Mouse (Mus musculus) CH12.LX (cell line): ENCODE results near the gene Atpaf1. TPM values are rescaled to one million over a fixed set of nuclear protein-coding genes. Genes with fewer than 3 reads are reported as not detected.

Experiments used
- DNase-seq: peaks from one replicate; pipeline ENCODE4 v3.0.0-alpha.2; 2013; ENCODE audit errors: extremely low read depth
- H3K27ac ChIP-seq: 2 replicates; pipeline ENCODE4 v1.5.1; 2012; ENCODE audit warnings: low read depth, mild to moderate bottlenecking, control low read depth, moderate library complexity; ENCODE audit not compliant: insufficient read depth
- H3K27me3 ChIP-seq: replicated peaks from 2 replicates; pipeline ENCODE3; 2012; ENCODE audit warnings: inconsistent platforms
- H3K36me3 ChIP-seq, 2 experiments: replicated peaks in 1 of 2; 2 replicates each; pipeline versions ENCODE3 to v1.6.1; 2012; ENCODE audit warnings: inconsistent platforms in 1 of 2, low read length in 1 of 2, mild to moderate bottlenecking in 1 of 2, mixed read lengths in 1 of 2, moderate library complexity in 1 of 2; ENCODE audit not compliant: control insufficient read depth in 1 of 2, insufficient read depth in 1 of 2
- H3K4me1 ChIP-seq, 2 experiments: 2 replicates each; pipeline ENCODE4 v1.6.1; 2012; ENCODE audit warnings: inconsistent platforms in 1 of 2, moderate library complexity in 1 of 2; ENCODE audit not compliant: insufficient read depth in 2 of 2, control insufficient read depth in 1 of 2
- H3K4me2 ChIP-seq: 2 replicates; pipeline ENCODE4 v1.6.1; 2012; ENCODE audit warnings: low read depth, mild to moderate bottlenecking, control low read depth; ENCODE audit not compliant: poor library complexity, insufficient read depth, severe bottlenecking
- H3K4me3 ChIP-seq, 3 experiments: fragments of 150-350 bp in 1 of 3; sonication (generic) in 1 of 3; replicated peaks in 1 of 3; 2 replicates each; pipeline versions ENCODE3 to v1.5.1; 2011 to 2012; ENCODE audit warnings: low read depth in 2 of 3, low read length in 2 of 3, mild to moderate bottlenecking in 2 of 3, moderate library complexity in 2 of 3, control low read depth in 1 of 3, improper control_type of control experiment in 1 of 3, inconsistent platforms in 1 of 3, mixed read lengths in 1 of 3; ENCODE audit not compliant: poor library complexity in 1 of 3
- H3K79me2 ChIP-seq: replicated peaks from 2 replicates; pipeline ENCODE4 v1.6.1; 2012; ENCODE audit warnings: mild to moderate bottlenecking, moderate library complexity; ENCODE audit not compliant: control insufficient read depth, poor library complexity, insufficient read depth, severe bottlenecking; ENCODE audit errors: extremely low read depth
- H3K9ac ChIP-seq: 2 replicates; pipeline ENCODE4 v1.6.1; 2012; ENCODE audit warnings: low read depth, mild to moderate bottlenecking, control low read depth, moderate library complexity; ENCODE audit not compliant: insufficient read depth
- H3K9me3 ChIP-seq: replicated peaks from 2 replicates; pipeline ENCODE3; 2012; ENCODE audit warnings: low read length, inconsistent platforms, mixed read lengths
- CHD1 ChIP-seq: IDR thresholded peaks from 2 replicates; pipeline ENCODE4 v1.6.1; 2012; ENCODE audit warnings: low read depth, low read length, improper control_type of control experiment, inconsistent platforms
- CHD2 ChIP-seq: IDR thresholded peaks from 2 replicates; pipeline ENCODE4 v1.6.1; 2011; ENCODE audit warnings: low read length, improper control_type of control experiment
- CTCF ChIP-seq, 2 experiments: IDR thresholded peaks in 1 of 2; conservative IDR thresholded peaks in 1 of 2; 2 replicates each; pipeline ENCODE4 v1.5.1; 2011 to 2012; ENCODE audit warnings: low read depth in 2 of 2, low read length in 2 of 2, improper control_type of control experiment in 1 of 2, inconsistent platforms in 1 of 2, mild to moderate bottlenecking in 1 of 2, moderate library complexity in 1 of 2
- E2F4 ChIP-seq: IDR thresholded peaks from 2 replicates; pipeline ENCODE4 v1.6.1; 2011; ENCODE audit warnings: low read depth, low read length, improper control_type of control experiment; ENCODE audit not compliant: insufficient replicate concordance
- ETS1 ChIP-seq: conservative IDR thresholded peaks from 2 replicates; pipeline ENCODE4 v1.6.1; 2012; ENCODE audit warnings: low read depth, mild to moderate bottlenecking, inconsistent platforms, low read length, improper control_type of control experiment, moderate library complexity
- GABPA ChIP-seq: IDR thresholded peaks from 2 replicates; pipeline ENCODE4 v1.6.1; 2012; ENCODE audit warnings: low read depth, low read length, improper control_type of control experiment, inconsistent platforms; ENCODE audit not compliant: insufficient replicate concordance
- HCFC1 ChIP-seq: IDR thresholded peaks from 2 replicates; pipeline ENCODE4 v1.6.1; 2012; ENCODE audit warnings: low read depth, mild to moderate bottlenecking, inconsistent platforms, low read length, improper control_type of control experiment
- IRF4 ChIP-seq: IDR thresholded peaks from 2 replicates; pipeline ENCODE4 v1.6.1; 2014; ENCODE audit warnings: low read depth, mild to moderate bottlenecking, inconsistent platforms, low read length, improper control_type of control experiment
- MAFK ChIP-seq: IDR thresholded peaks from 2 replicates; pipeline ENCODE4 v1.6.1; 2011; ENCODE audit warnings: low read length, improper control_type of control experiment; ENCODE audit not compliant: insufficient replicate concordance
- MAZ ChIP-seq: IDR thresholded peaks from 2 replicates; pipeline ENCODE4 v1.6.1; 2012; ENCODE audit warnings: low read depth, mild to moderate bottlenecking, inconsistent platforms, low read length, improper control_type of control experiment, moderate library complexity
- MEF2A ChIP-seq: IDR thresholded peaks from 2 replicates; pipeline ENCODE4 v1.6.1; 2014; ENCODE audit warnings: low read depth, mild to moderate bottlenecking, inconsistent platforms, low read length, improper control_type of control experiment, borderline replicate concordance
- MXI1 ChIP-seq: IDR thresholded peaks from 2 replicates; pipeline ENCODE4 v1.6.1; 2011; ENCODE audit warnings: mild to moderate bottlenecking, low read depth, low read length, improper control_type of control experiment
- NRF1 ChIP-seq: IDR thresholded peaks from 2 replicates; pipeline ENCODE4 v1.6.1; 2014; ENCODE audit warnings: low read depth, mild to moderate bottlenecking, inconsistent platforms, low read length, improper control_type of control experiment, moderate library complexity
- POLR2A ChIP-seq: IDR thresholded peaks from 2 replicates; pipeline ENCODE4 v1.6.1; 2011; ENCODE audit warnings: low read depth, mild to moderate bottlenecking, improper control_type of control experiment, low read length
- POLR2AphosphoS2 ChIP-seq: IDR thresholded peaks from 2 replicates; pipeline ENCODE4 v1.6.1; 2011; ENCODE audit warnings: low read depth, low read length, improper control_type of control experiment
- RAD21 ChIP-seq: IDR thresholded peaks from 2 replicates; pipeline ENCODE4 v1.6.1; 2011; ENCODE audit warnings: low read depth, mild to moderate bottlenecking, low read length, improper control_type of control experiment, moderate library complexity
- SIN3A ChIP-seq: IDR thresholded peaks from 2 replicates; pipeline ENCODE4 v1.6.1; 2012; ENCODE audit warnings: low read length, improper control_type of control experiment, inconsistent platforms
- SMC3 ChIP-seq: IDR thresholded peaks from 2 replicates; pipeline ENCODE4 v1.6.1; 2011; ENCODE audit warnings: low read depth, low read length, improper control_type of control experiment
- TBP ChIP-seq: conservative IDR thresholded peaks from 2 replicates; pipeline ENCODE4 v1.6.1; 2011; ENCODE audit warnings: low read depth, low read length, improper control_type of control experiment
- UBTF ChIP-seq: IDR thresholded peaks from 2 replicates; pipeline ENCODE4 v1.6.1; 2012; ENCODE audit warnings: low read depth, mild to moderate bottlenecking, inconsistent platforms, low read length, improper control_type of control experiment, moderate library complexity
- USF2 ChIP-seq: conservative IDR thresholded peaks from 2 replicates; pipeline ENCODE4 v1.6.1; 2011; ENCODE audit warnings: low read depth, low read length, improper control_type of control experiment
- ZC3H11A ChIP-seq: IDR thresholded peaks from 2 replicates; pipeline ENCODE4 v1.6.1; 2012; ENCODE audit warnings: low read depth, mild to moderate bottlenecking, inconsistent platforms, low read length, improper control_type of control experiment
- ZKSCAN1 ChIP-seq: IDR thresholded peaks from 2 replicates; pipeline ENCODE4 v1.6.1; 2012; ENCODE audit warnings: low read depth, inconsistent platforms, low read length, improper control_type of control experiment, borderline replicate concordance
- ZMIZ1 ChIP-seq: IDR thresholded peaks from 2 replicates; pipeline ENCODE4 v1.6.1; 2012; ENCODE audit warnings: low read depth, mild to moderate bottlenecking, inconsistent platforms, low read length, improper control_type of control experiment
- ZNF384 ChIP-seq: IDR thresholded peaks from 2 replicates; pipeline ENCODE4 v1.6.1; 2012; ENCODE audit warnings: low read depth, low read length, improper control_type of control experiment, inconsistent platforms
- dilution Hi-C: fragments of 300-500 bp; cut with MboI; formaldehyde crosslinking; loops from 2 replicates; pipeline ENCODE4 v1.14.3; 2020; ENCODE audit warnings: low sequenced_read_pairs; ENCODE audit not compliant: extremely low pct_unique_long_range_greater_than_20kb, extremely low pct_ligation_motif_present
- in situ Hi-C: fragments of 300-500 bp; cut with MboI; formaldehyde crosslinking; loops from 3 replicates; pipeline ENCODE4 v1.14.3; 2019; ENCODE audit warnings: low sequenced_read_pairs, low pct_ligation_motif_present, low pct_unique_long_range_greater_than_20kb, mixed read lengths
- polyA plus RNA-seq: library from polyadenylated mRNA; unstranded; fragments of >175 nt; gene quantifications from 2 replicates; pipeline ENCODE4 v1.2.1, GENCODE M21; 2012; ENCODE audit warnings: low read depth; ENCODE audit not compliant: insufficient read length
- total RNA-seq, 2 experiments: library from RNA; depleted of rRNA; stranded (reverse); fragments of 300-350 nt in 1 of 2; fragments of >200 nt in 1 of 2; gene quantifications; 2 replicates each; pipeline ENCODE4 v1.2.3; 2012 to 2014

The Atpaf1 gene
- total and polyA plus RNA-seq, 3 experiments, result 24.3 to 36.3 (median 27.7) TPM

DNA sequence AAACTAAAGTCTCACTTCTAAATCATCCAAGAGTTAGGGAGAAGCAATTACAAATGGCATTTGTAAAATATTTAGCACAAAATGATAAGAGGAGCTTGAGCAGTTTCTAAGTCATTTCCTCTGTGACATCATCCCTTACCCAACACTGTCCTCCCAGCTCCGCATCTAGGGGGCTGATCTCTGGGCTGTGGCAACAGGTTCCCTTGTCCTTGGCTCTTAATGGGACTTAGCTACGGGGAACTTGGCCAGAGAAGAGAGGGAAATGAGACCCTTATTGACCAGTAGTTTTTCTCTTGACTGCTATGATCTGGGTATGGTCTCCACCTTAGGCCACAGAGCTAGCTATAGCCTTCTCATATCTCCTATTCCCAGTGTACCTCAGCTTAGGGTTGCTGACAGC, 40.7 kb downstream of the Atpaf1 start:
- no peak overlapping the region for H3K27ac ChIP-seq
- H3K36me3 ChIP-seq, result peaks cover 2 to 28% of the 10 kb centered on the region in 2 experiments
- peaks cover 7% of the 10 kb centered on the region; the same call in 1 of the 2 replicates for H3K79me2 ChIP-seq
- DNase-seq, result no peak
- no peak for TF ChIP-seq ZKSCAN1
- no peak for TF ChIP-seq ZMIZ1
- TF ChIP-seq SMC3, result no peak
- TF ChIP-seq NRF1, result no peak
- no peak for TF ChIP-seq E2F4
- no peak for TF ChIP-seq TBP
- TF ChIP-seq MXI1, result no peak
- no peak for TF ChIP-seq USF2
- no peak for TF ChIP-seq ZC3H11A
- TF ChIP-seq ZNF384, result no peak
- no peak for TF ChIP-seq UBTF
- no peak for TF ChIP-seq SIN3A
- H3K27me3 ChIP-seq, result no peaks in the 10 kb centered on the region
- in situ Hi-C loops, result loop anchor here (10.0 kb wide), 1 partner anchor 80 kb away; no protein-coding TSS in a partner anchor
- H3K4me3 ChIP-seq, result no peak overlapping the region
- no peaks in the 10 kb centered on the region for H3K9me3 ChIP-seq
- dilution Hi-C loops, result no loop called here
- peaks cover 21 to 73% of the 10 kb centered on the region in 2 experiments for H3K4me1 ChIP-seq
- no peak overlapping the region for H3K4me2 ChIP-seq
- no peak overlapping the region for H3K9ac ChIP-seq

DNA sequence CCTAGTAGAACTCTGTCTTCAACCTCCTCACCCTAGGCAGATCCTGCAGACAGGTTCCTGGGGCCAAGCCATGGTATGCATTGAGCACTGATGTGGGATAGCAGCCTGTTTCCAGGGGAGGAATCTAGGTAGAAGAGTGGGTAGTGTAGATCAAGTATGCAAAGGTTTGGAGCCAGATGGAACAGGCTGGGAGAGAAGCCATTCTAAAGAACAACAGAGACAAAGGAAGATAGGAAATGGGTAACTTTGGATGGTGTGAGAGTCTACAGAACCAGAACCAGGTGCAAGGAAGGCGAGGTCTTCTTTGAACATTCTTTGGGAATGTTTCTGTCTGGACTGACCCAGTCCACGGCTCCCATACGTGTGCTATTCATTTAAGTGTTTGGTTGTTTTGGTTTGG, 42.5 kb downstream of the Atpaf1 start:
- Histone ChIP-seq H3K4me2 (peak overlapping the region; percentile 79; the same call in 1 of the 2 replicates), H3K4me3 (no peak overlapping the region), H3K27ac (no peak overlapping the region), H3K27me3 (no peaks in the 10 kb centered on the region), H3K4me1 (peaks cover 7 to 69% of the 10 kb centered on the region in 2 experiments), H3K9ac (no peak overlapping the region), H3K36me3 (peaks cover 15 to 41% of the 10 kb centered on the region in 2 experiments), H3K79me2 (peaks cover 7% of the 10 kb centered on the region; the same call in 1 of the 2 replicates), H3K9me3 (no peaks in the 10 kb centered on the region)
- in situ Hi-C loops, result loop anchor here (10.0 kb wide), 1 partner anchor 82 kb away; no protein-coding TSS in a partner anchor
- dilution Hi-C loops, result no loop called here
- DNase-seq, result no peak
- TF ChIP-seq GABPA, result no peak
- TF ChIP-seq ZNF384, result no peak
- no peak for TF ChIP-seq IRF4
- no peak for TF ChIP-seq CTCF (conservative IDR thresholded peaks at IDR 0.05 in 1 of 2, IDR thresholded peaks at IDR 0.05 in 1 of 2; ENCODE audit: low read depth in 2 of 2, low read length in 2 of 2)
- no peak for TF ChIP-seq MAZ
- no peak for TF ChIP-seq SMC3
- TF ChIP-seq CHD1, result no peak
- no peak for TF ChIP-seq HCFC1
- TF ChIP-seq ETS1, result no peak
- TF ChIP-seq MAFK, result no peak
- no peak for TF ChIP-seq E2F4
- no peak for TF ChIP-seq MXI1
- TF ChIP-seq POLR2A, result no peak
- TF ChIP-seq RAD21, result no peak
- no peak for TF ChIP-seq POLR2AphosphoS2
- TF ChIP-seq MEF2A, result no peak
- no peak for TF ChIP-seq ZKSCAN1
- TF ChIP-seq CHD2, result no peak
